ENCODE assay signal across 23 mouse cellular contexts in genomic region chr14:32533148-32533520, GRCm38 (mm10). TPM values are rescaled to one million over a fixed set of nuclear protein-coding genes. Genes with fewer than 3 reads are reported as not detected.
DNase-seq lines count a peak whose midpoint lies in the region; TF ChIP-seq lines count a peak whose summit lies in the region.
"Had no signal": no experiment of that assay in that cellular context is flagged by ENCODE, and none has a peak within 500 bp of the region (broad histone marks: within the 10 kb centered on the region; RNA-seq: fewer than 3 reads in every experiment).

No protein-coding gene starts in this region.

- H3K27me3 ChIP-seq in myocyte (ENCODE audit: control insufficient read depth, insufficient read depth, insufficient read length), result no peaks in the 10 kb centered on the region
- H3K27me3 ChIP-seq: embryonic facial prominence, embryonic 13.5 days; forebrain, embryonic 13.5 days had no signal

- peak overlapping the region; percentile 25 for H3K4me2 ChIP-seq in myocyte (ENCODE audit: low read depth)
- H3K4me2 ChIP-seq: embryonic facial prominence, embryonic 13.5 days; forebrain, embryonic 13.5 days; heart, embryonic 11.5 days; hindbrain, embryonic 14.5 days had no signal

- no peak for TF ChIP-seq POLR2A in myocyte (IDR thresholded peaks at IDR 0.05; ENCODE audit: insufficient read length, low read depth)

- no peak overlapping the region for H3ac ChIP-seq in myocyte (ENCODE audit: control insufficient read depth, insufficient read length)

- peaks cover 28% of the 10 kb centered on the region for H3K79me2 ChIP-seq in myocyte (ENCODE audit: control insufficient read depth, insufficient read depth)

- DNase-seq in gastrocnemius, adult 2 months, result peak; percentile 63
- no peak for DNase-seq in gastrocnemius, postnatal 36 days
- peak; percentile 48 for DNase-seq in heart, adult 11 months
- no peak for DNase-seq in heart, postnatal 14 days
- peak; percentile 62 for DNase-seq in skeletal muscle tissue, adult 2 months (ENCODE audit: low read depth, low spot score)
- DNase-seq: adrenal gland, postnatal 14 days; cerebellum, adult 11 months; cerebellum, adult 2 months; cerebellum, postnatal 10 days; cerebellum, postnatal 36 days; embryo, embryonic 11 days; forebrain, postnatal 0 days; heart, postnatal 36 days; kidney, adult 18-20 months had no signal

- intact Hi-C loops in gastrocnemius, adult 2 months (cut with DNase I), result loop anchor here (10.0 kb wide), 1 partner anchor 172 kb away; no protein-coding TSS in a partner anchor
- intact Hi-C loops in gastrocnemius, postnatal 36 days (cut with DNase I), result loop anchor here (5.0 kb wide), 2 partner anchors 179 to 414 kb away; no protein-coding TSS in a partner anchor
- intact Hi-C loops in heart, postnatal 14 days (cut with DNase I), result no loop called here

- no peak for TF ChIP-seq CTCF in gastrocnemius, adult 2 months (IDR thresholded peaks at IDR 0.05)

- H3K27ac ChIP-seq in gastrocnemius, adult 2 months, result peak overlapping the region; percentile 89
- H3K27ac ChIP-seq: embryonic facial prominence, embryonic 10.5 days; embryonic facial prominence, embryonic 13.5 days; hindbrain, embryonic 10.5 days; hindbrain, postnatal 0 days had no signal

- no peak overlapping the region for H3K4me3 ChIP-seq in gastrocnemius, adult 2 months
- no peak overlapping the region for H3K4me3 ChIP-seq in myocyte
- H3K4me3 ChIP-seq: embryonic facial prominence, embryonic 10.5 days; embryonic facial prominence, embryonic 13.5 days; erythroblast, embryonic 14.5 days; forebrain, embryonic 13.5 days; hindbrain, embryonic 10.5 days had no signal

- H3K36me3 ChIP-seq in myocyte (ENCODE audit: control insufficient read depth, insufficient read depth), result peaks cover 5% of the 10 kb centered on the region

TF ChIP-seq in myocyte, 11 proteins besides CTCF, POLR2A, EP300 and RAD21:
- TF ChIP-seq REST (IDR thresholded peaks at IDR 0.05; ENCODE audit: insufficient read depth, insufficient read length) (no peak), POLR2AphosphoS2 (IDR thresholded peaks at IDR 0.05; ENCODE audit: insufficient read length, low read depth) (no peak)
TF ChIP-seq in myocyte: peak in this region for 0.

RNA-seq across cellular contexts. Expression of gene Ercc6, which starts 19.8 kb away (rescaled TPM):
- total RNA-seq in gastrocnemius, adult 2 months (2021), result 1 to 10 TPM; 4.4 to 4.5 TPM
- 1 to 10 TPM; 3.8 to 4.5 TPM for total RNA-seq in gastrocnemius, postnatal 36 days (2021)
- 1 to 10 TPM; 6.0 to 6.1 TPM for total RNA-seq in heart, postnatal 14 days (2021)
- polyA plus RNA-seq in myocyte (2012; fragmentation: generic; extraction: Trizol), result 2.1 TPM

Comparison
In these comparisons a context has a peak if more than half of its experiments do, and no peak if none do; other contexts are left out.
1. DNase-seq: peak in gastrocnemius, adult 2 months (single experiment), heart, adult 11 months (single experiment) and skeletal muscle tissue, adult 2 months (single experiment); none in gastrocnemius, postnatal 36 days (0 of 2) and heart, postnatal 14 days (0 of 2).